Mouse (Mus musculus) common myeloid progenitor, adult 5-6 weeks (primary cell): ENCODE results near the gene Gm21083. TPM values are rescaled to one million over a fixed set of nuclear protein-coding genes. Genes with fewer than 3 reads are reported as not detected.
"Not testable (repeated sequence)": the region's sequence is repeated elsewhere in the genome, so short reads cannot be mapped to it uniquely, and the experiment has no call there.

Experiments
- ATAC-seq: replicated peaks from 2 replicates; pipeline ENCODE4 v1.8.0; 2016; ENCODE audit warnings: low read depth, mild to moderate bottlenecking, moderate TSS enrichment, inconsistent platforms; ENCODE audit not compliant: poor library complexity, severe bottlenecking
- total RNA-seq: library from RNA; stranded (forward); fragments of 200-1000, 187-1606 nt; gene quantifications from 2 replicates; pipeline ENCODE4 v1.2.3, GENCODE M21; 2017

Gm21083 gene
- total RNA-seq, 1 experiment from 2014 or later = not detected

DNA sequence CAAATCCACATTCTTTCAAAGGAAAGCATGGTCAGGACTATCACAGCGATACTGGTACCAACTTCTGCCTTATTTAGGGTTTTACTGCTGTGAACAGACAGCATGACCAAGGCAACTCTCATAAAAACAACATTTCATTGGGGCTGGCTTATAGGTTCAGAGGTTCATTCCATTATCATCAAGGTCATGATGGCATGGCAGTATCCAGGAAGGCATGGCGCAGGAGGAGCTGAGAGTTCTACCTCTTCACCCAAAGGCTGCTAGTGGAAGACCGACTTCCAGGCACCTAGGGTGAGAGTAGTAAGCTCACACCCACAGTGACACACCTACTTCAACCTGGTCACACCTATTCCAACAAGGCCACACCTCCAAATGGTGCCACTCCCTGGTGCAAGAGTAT, 39.1 kb downstream of the Gm21083 start:
- ATAC-seq = not testable (repeated sequence)

DNA sequence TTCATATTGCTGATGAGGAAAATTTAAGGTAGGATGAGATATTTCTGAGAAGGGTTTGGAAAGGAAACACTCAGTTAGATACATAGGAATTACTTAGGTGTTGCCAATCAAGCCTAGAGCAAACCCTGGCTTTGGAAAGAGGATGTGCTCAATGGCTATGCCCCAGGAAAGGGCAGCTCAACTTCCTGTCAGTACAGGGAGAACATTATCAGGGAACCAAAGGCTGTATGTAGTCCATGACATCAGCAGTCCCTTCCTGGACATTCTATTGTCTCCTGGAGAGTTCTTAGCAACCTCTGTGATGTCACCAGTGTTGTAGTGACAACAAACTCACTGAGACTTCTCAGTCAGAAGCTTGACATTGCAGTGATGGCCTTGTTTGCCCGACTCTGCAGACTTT, 41.6 kb downstream of the Gm21083 start, which contains the start of gene Speer4d:
Speer4d (plus strand) TSS at position 301 of the 400 bp plus-strand sequence.
- not testable (repeated sequence) for ATAC-seq

DNA sequence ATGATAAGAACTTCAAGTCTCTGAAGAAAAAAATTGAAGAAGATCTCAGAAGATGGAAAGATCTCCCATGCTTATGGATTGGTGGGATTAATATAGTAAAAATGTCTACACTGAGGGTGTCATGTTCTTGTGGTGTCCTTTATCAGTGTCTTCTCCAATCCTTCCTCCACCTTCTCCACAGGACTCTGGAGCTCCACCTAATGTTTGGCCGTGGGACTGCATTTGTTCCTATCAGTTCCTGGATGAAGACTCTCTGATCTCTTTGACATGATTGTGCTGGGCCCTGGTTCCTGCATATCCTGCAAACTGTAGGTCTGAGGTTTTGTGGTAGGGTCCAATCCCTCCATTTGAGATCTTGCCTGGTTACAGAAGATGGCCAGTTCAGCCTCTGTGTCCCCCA, 51.0 kb downstream of the Gm21083 start:
- not testable (repeated sequence) for ATAC-seq

DNA sequence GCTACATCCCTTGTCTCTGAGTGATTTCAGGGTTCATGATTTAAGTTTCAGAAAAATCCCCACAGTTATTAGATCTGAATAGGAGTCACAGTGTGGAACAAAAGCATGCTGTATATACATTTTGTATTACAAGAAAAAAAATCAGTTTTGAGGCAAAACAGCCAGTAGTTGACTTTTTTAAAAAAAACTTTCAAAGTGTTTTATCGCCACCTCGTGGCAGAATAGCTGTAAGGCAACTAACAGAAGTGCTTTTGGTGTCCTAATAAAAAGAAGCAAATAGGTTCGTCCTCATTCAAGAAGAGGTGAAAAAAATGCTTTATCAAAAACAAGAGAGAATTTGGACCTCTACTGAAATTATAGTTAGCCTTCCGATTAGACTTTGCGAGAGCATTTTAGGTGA, 52.9 kb downstream of the Gm21083 start:
- not testable (repeated sequence) for ATAC-seq

Other genes with a start within 250 kb of the Gm21083 start
- gene Gm21149, start 100.8 kb upstream of the Gm21083 start, total RNA-seq = not detected in 2 replicates
- gene Gm21190, start 48.1 kb upstream of the Gm21083 start, total RNA-seq = not detected in 2 replicates
- gene Speer4d, start 41.7 kb downstream of the Gm21083 start, total RNA-seq = not detected in 2 replicates
- not detected in 2 replicates for gene 4930572O03Rik, start 79.7 kb downstream of the Gm21083 start, total RNA-seq
- gene Speer4c, start 136.9 kb downstream of the Gm21083 start, total RNA-seq = not detected in 2 replicates